Mouse (Mus musculus): ENCODE measurements around the gene Fhl1. TPM values are rescaled to one million over a fixed set of nuclear protein-coding genes. Genes with fewer than 3 reads are reported as not detected.

Gene Fhl1
- polyA plus RNA-seq, 1 experiment from 2014 or later: 52.3 TPM

- H3K4me3 ChIP-seq: no peak overlapping the region
- 82% methylated on average over 8 of the region's 8 CpGs for whole genome bisulfite sequencing
- no peaks in the 10 kb centered on the region for H3K4me1 ChIP-seq
- no peaks in the 10 kb centered on the region for H3K27me3 ChIP-seq
- H3K27ac ChIP-seq: no peak overlapping the region
- H3K9ac ChIP-seq: no peak overlapping the region
- ATAC-seq (ENCODE audit: insufficient number of reproducible peaks, insufficient read depth, low FRiP score, low TSS enrichment, low read depth): no peak
- H3K36me3 ChIP-seq: no peaks in the 10 kb centered on the region
- H3K4me2 ChIP-seq: no peak overlapping the region
- no peaks in the 10 kb centered on the region for H3K9me3 ChIP-seq
These were observed 22.0 kb downstream of the Fhl1 start for GRCm38 (mm10) chrX:56753317-56754289.

DNA sequence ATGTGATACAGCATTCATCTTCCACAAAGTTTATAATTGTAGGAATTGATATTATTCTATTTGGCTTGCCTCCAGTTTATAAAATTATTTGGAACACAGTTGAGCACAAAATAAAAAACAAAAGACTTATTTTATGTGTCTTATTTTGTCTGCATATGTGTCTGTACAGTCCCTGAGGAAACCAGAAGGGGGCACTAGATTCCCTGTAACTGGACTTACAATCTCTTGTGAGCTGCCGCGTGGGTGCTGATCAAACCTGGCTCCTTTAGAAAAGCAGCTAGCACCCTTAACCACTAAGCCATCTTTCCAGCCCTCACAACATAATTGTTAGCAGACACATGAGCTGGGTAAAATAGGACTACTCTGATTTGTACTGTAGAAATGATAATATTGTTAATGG, 24.1 kb downstream of the Fhl1 start:
- H3K4me1 ChIP-seq: no peaks in the 10 kb centered on the region
- no peaks in the 10 kb centered on the region for H3K27me3 ChIP-seq
- H3K36me3 ChIP-seq: no peaks in the 10 kb centered on the region
- no peak overlapping the region for H3K9ac ChIP-seq
- H3K4me3 ChIP-seq: no peak overlapping the region
- no peak for ATAC-seq (ENCODE audit: insufficient number of reproducible peaks, insufficient read depth, low FRiP score, low TSS enrichment, low read depth)
- H3K9me3 ChIP-seq: no peaks in the 10 kb centered on the region
- H3K4me2 ChIP-seq: no peak overlapping the region
- no peak overlapping the region for H3K27ac ChIP-seq
- 30% methylated on average over 2 of the region's 2 CpGs for WGBS

- H3K27me3 ChIP-seq: no peaks in the 10 kb centered on the region
- no peak overlapping the region for H3K4me3 ChIP-seq
- H3K4me2 ChIP-seq: no peak overlapping the region
- no peak overlapping the region for H3K27ac ChIP-seq
- ATAC-seq (ENCODE audit: insufficient number of reproducible peaks, insufficient read depth, low FRiP score, low TSS enrichment, low read depth): no peak
- H3K4me1 ChIP-seq: no peaks in the 10 kb centered on the region
- 78% methylated on average over 7 of the region's 7 CpGs for WGBS
- no peaks in the 10 kb centered on the region for H3K9me3 ChIP-seq
- H3K9ac ChIP-seq: no peak overlapping the region
- H3K36me3 ChIP-seq: no peaks in the 10 kb centered on the region
These were observed 24.8 kb downstream of the Fhl1 start for GRCm38 (mm10) chrX:56756352-56756751.

- no peaks in the 10 kb centered on the region for H3K27me3 ChIP-seq
- no peaks in the 10 kb centered on the region for H3K4me1 ChIP-seq
- H3K27ac ChIP-seq: no peak overlapping the region
- ATAC-seq (ENCODE audit: insufficient number of reproducible peaks, insufficient read depth, low FRiP score, low TSS enrichment, low read depth): no peak
- no peak overlapping the region for H3K4me3 ChIP-seq
- no peak overlapping the region for H3K9ac ChIP-seq
- 89% methylated on average over 3 of the region's 3 CpGs for WGBS
- H3K4me2 ChIP-seq: no peak overlapping the region
- H3K9me3 ChIP-seq: no peaks in the 10 kb centered on the region
- H3K36me3 ChIP-seq: no peaks in the 10 kb centered on the region
These were observed 28.7 kb downstream of the Fhl1 start for GRCm38 (mm10) chrX:56760257-56760760.

GRCm38 (mm10) chrX:56769838-56770237, 38.3 kb downstream of the Fhl1 start:
- H3K9ac ChIP-seq: no peak overlapping the region
- H3K9me3 ChIP-seq: no peaks in the 10 kb centered on the region
- no peaks in the 10 kb centered on the region for H3K27me3 ChIP-seq
- no peak for ATAC-seq (ENCODE audit: insufficient number of reproducible peaks, insufficient read depth, low FRiP score, low TSS enrichment, low read depth)
- H3K4me2 ChIP-seq: no peak overlapping the region
- no peaks in the 10 kb centered on the region for H3K36me3 ChIP-seq
- no peak overlapping the region for H3K4me3 ChIP-seq
- no peaks in the 10 kb centered on the region for H3K4me1 ChIP-seq
- H3K27ac ChIP-seq: no peak overlapping the region

- Histone ChIP-seq H3K4me3 (no peak overlapping the region), H3K9ac (no peak overlapping the region), H3K27ac (no peak overlapping the region), H3K36me3 (no peaks in the 10 kb centered on the region), H3K4me1 (no peaks in the 10 kb centered on the region), H3K27me3 (no peaks in the 10 kb centered on the region), H3K9me3 (no peaks in the 10 kb centered on the region), H3K4me2 (no peak overlapping the region)
- 65% methylated on average over 1 of the region's 1 CpGs for WGBS
- no peak for ATAC-seq (ENCODE audit: insufficient number of reproducible peaks, insufficient read depth, low FRiP score, low TSS enrichment, low read depth)
These were observed 40.2 kb downstream of the Fhl1 start for GRCm38 (mm10) chrX:56771751-56772150.

GRCm38 (mm10) chrX:56773329-56773728, 41.7 kb downstream of the Fhl1 start:
- ATAC-seq (ENCODE audit: insufficient number of reproducible peaks, insufficient read depth, low FRiP score, low TSS enrichment, low read depth): no peak

DNA sequence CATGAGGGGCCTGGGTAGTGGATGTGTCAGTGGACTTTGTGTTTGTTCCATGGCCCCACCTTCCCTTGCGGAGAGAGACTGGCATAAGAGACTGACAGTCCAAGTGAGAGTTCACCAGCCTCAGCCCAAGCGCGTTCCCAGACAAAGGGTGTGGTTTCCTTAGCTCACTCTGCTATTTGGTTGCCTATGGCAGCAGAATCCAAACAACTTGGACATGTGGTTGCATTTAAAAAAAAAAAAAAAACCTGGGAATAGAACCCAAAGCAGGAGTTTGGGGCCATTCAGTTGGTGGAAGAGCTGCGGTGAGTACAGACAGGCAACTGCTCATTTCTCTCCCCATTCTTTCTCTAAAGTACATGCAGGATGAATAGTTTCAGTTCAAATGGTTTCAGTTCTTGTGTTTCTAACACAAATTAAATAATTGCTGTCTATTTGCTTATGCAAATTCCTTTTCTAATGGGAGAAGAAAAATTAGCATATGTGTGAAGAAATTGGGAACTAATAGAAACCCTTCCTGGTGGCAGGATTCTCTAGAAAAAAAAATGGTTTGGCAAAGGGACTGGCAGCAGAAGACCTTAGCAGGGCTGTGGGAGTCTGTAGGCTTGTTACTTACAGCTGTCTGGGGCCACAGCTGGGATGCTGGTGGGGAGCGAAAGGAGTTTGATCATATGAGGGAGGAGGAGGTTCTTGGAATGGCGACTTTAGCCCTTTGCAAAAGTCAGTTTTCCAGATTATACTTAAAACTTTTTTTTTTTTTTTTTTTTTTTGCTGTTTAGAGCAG, 54.9 kb downstream of the Fhl1 start:
- Histone ChIP-seq H3K4me3 (no peak overlapping the region), H3K9me3 (no peaks in the 10 kb centered on the region), H3K4me1 (peaks cover 4% of the 10 kb centered on the region), H3K4me2 (no peak overlapping the region), H3K27ac (no peak overlapping the region), H3K27me3 (no peaks in the 10 kb centered on the region), H3K9ac (no peak overlapping the region), H3K36me3 (no peaks in the 10 kb centered on the region)
- WGBS: 51% methylated on average over 6 of the region's 6 CpGs
- ATAC-seq (ENCODE audit: insufficient number of reproducible peaks, insufficient read depth, low FRiP score, low TSS enrichment, low read depth): no peak

More at GRCm38 (mm10) chrX:56773329-56773728, 41.7 kb downstream of the Fhl1 start:
- Histone ChIP-seq H3K36me3 (no peaks in the 10 kb centered on the region), H3K27me3 (no peaks in the 10 kb centered on the region), H3K4me3 (no peak overlapping the region), H3K27ac (no peak overlapping the region), H3K4me2 (no peak overlapping the region), H3K4me1 (no peaks in the 10 kb centered on the region), H3K9me3 (no peaks in the 10 kb centered on the region), H3K9ac (no peak overlapping the region)
- WGBS: 86% methylated on average over 4 of the region's 4 CpGs

DNA sequence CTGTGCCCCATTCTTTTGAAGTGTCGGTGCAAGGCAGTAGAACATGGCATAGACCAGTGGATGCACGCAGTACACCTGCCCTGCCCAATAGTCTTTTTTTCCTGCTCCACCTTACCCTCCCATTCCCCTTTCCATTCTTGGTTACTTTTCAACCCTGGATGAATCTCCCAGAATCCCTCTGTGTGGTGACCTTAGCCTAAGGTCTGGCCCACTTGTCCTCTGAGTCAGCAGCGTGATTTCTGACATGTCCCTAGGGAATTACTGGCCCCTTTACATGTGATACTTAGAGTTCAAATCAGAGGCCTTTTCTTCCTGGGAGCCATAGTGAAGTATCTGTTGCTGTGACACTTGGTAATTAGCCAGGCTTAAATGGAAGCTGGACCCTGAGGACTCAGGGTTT, 55.9 kb downstream of the Fhl1 start:
- 88% methylated on average over 3 of the region's 3 CpGs for WGBS
- no peak for ATAC-seq (ENCODE audit: insufficient number of reproducible peaks, insufficient read depth, low FRiP score, low TSS enrichment, low read depth)
- no peak overlapping the region for H3K4me2 ChIP-seq

DNA sequence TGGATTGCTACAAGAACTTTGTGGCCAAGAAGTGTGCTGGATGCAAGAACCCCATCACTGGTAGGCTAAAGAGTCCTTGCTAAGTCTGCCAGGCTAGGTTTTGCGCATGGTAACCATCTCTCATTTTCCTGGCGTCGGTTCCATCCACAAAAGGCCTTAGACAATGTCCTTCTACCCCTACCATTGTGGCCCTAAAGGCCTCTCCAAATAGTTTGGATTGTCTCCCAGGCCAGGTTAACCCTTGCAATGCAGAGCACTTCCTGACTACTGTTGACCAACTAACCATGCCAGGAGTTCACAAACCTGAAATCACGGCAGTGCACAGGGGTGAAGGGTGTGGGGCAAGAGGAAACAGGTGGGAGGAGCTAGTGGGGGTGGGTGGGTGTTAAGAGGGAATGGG, 59.0 kb downstream of the Fhl1 start:
- Histone ChIP-seq H3K4me2 (no peak overlapping the region), H3K36me3 (no peaks in the 10 kb centered on the region), H3K4me3 (no peak overlapping the region), H3K27ac (no peak overlapping the region), H3K4me1 (peaks cover 4% of the 10 kb centered on the region), H3K9me3 (no peaks in the 10 kb centered on the region), H3K9ac (no peak overlapping the region), H3K27me3 (no peaks in the 10 kb centered on the region)
- no peak for ATAC-seq (ENCODE audit: insufficient number of reproducible peaks, insufficient read depth, low FRiP score, low TSS enrichment, low read depth)
- WGBS: 90% methylated on average over 4 of the region's 4 CpGs

More for the DNA sequence above, 55.9 kb downstream of the Fhl1 start:
- H3K4me1 ChIP-seq: peaks cover 4% of the 10 kb centered on the region
- no peaks in the 10 kb centered on the region for H3K36me3 ChIP-seq
- no peak overlapping the region for H3K9ac ChIP-seq
- no peak overlapping the region for H3K27ac ChIP-seq
- no peak overlapping the region for H3K4me3 ChIP-seq
- no peaks in the 10 kb centered on the region for H3K9me3 ChIP-seq
- no peaks in the 10 kb centered on the region for H3K27me3 ChIP-seq

DNA sequence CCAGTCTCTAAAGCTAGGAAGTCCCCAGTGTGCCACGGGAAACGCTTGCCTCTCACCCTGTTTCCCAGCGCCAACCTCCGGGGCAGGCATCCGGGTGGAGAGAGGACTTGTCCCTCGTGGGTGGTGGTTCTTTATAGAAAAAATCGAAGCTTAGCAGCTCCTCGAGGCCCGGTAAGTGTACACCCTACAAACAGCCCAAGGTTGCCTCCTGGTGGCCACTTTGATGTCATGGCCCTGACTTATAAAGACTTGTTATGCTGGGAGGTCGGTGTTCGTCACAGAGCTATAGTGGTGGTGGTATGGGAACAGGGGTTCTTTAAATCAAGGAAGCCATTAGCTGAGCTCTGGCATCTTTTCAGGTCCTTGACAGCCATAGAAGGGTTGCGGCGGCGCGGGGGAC, 59.7 kb downstream of the Fhl1 start:
- no peak overlapping the region for H3K4me3 ChIP-seq
- no peak overlapping the region for H3K27ac ChIP-seq
- no peaks in the 10 kb centered on the region for H3K9me3 ChIP-seq
- no peak overlapping the region for H3K9ac ChIP-seq
- no peak for ATAC-seq (ENCODE audit: insufficient number of reproducible peaks, insufficient read depth, low FRiP score, low TSS enrichment, low read depth)
- H3K4me2 ChIP-seq: no peak overlapping the region
- H3K4me1 ChIP-seq: no peaks in the 10 kb centered on the region
- H3K27me3 ChIP-seq: no peaks in the 10 kb centered on the region
- WGBS: 51% methylated on average over 15 of the region's 15 CpGs
- H3K36me3 ChIP-seq: no peaks in the 10 kb centered on the region
